Mouse (Mus musculus) cortical plate, adult 2 months (tissue): ENCODE data around the gene Cuta. TPM values are rescaled to one million over a fixed set of nuclear protein-coding genes. Genes with fewer than 3 reads are reported as not detected.

Source experiments
- H3K27ac ChIP-seq: fragments of 200-500 bp; 2 replicates; pipeline ENCODE4 v1.5.1; 2012; ENCODE audit warnings: low read length, control low read depth, inconsistent platforms; ENCODE audit not compliant: insufficient read depth
- H3K4me1 ChIP-seq: fragments of 200-500 bp; 2 replicates; pipeline ENCODE4 v1.6.1; 2011; ENCODE audit warnings: low read length; ENCODE audit not compliant: control insufficient read depth, insufficient read depth
- H3K4me3 ChIP-seq: fragments of 200-500 bp; 2 replicates; pipeline ENCODE4 v1.5.1; 2011; ENCODE audit warnings: mild to moderate bottlenecking, low read length, control low read depth; ENCODE audit not compliant: insufficient read depth
- CTCF ChIP-seq: fragments of 200-500 bp; IDR thresholded peaks from 2 replicates; pipeline ENCODE4 v1.5.1; 2011; ENCODE audit warnings: mild to moderate bottlenecking, control low read depth, low read length; ENCODE audit not compliant: insufficient read depth; ENCODE audit errors: extremely low read depth
- POLR2A ChIP-seq: fragments of 200-500 bp; IDR thresholded peaks from 2 replicates; pipeline ENCODE4 v1.6.1; 2011; ENCODE audit warnings: mild to moderate bottlenecking, low read length, control low read depth; ENCODE audit not compliant: insufficient read depth; ENCODE audit errors: extremely low read depth
- polyA plus RNA-seq: library from polyadenylated mRNA; depleted of rRNA; stranded (reverse); fragments of >200 nt; gene quantifications from 2 replicates; pipeline ENCODE4 v1.2.3, GENCODE M21; 2012

The Cuta gene
- polyA plus RNA-seq, 1 experiment, result 139 TPM

DNA sequence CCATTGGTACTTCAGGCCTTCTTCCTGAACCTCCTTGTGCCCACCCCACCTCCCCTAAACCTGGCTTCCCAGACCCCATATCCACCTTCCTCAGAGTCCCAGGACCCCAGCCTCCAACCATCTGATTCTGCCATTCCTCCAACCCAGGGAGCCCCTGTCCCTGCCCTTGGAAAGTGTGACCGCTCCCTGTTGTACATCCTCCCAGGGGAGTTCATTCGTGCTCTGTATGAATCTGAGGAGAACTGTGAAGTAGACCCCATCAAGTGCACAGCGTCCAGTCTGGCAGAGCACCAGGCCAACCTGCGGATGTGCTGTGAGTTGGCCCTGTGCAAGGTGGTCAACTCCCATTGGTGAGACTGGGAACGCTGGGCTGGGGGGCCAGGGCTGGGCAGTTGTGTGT, 18.5 kb upstream of the Cuta start:
- Histone ChIP-seq H3K27ac (no peak overlapping the region), H3K4me3 (no peak overlapping the region), H3K4me1 (peaks cover 6% of the 10 kb centered on the region)
- TF ChIP-seq CTCF (no peak), POLR2A (no peak)

DNA sequence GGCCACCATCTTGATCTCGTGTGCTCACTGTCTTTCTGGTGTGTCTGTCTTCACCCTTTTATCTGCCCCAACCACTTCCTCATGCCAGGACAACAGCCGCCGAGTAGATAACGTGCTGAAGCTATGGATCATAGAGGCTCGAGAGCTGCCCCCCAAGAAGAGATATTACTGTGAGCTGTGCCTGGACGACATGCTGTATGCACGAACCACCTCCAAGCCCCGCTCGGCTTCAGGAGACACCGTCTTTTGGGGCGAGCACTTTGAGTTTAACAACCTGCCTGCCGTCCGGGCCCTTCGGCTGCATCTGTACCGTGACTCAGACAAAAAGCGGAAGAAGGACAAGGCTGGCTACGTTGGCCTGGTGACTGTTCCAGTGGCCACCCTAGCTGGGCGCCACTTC, 17.5 kb upstream of the Cuta start:
- TF ChIP-seq POLR2A (no peak), CTCF (no peak)
- H3K27ac ChIP-seq, result no peak overlapping the region
- H3K4me3 ChIP-seq, result no peak overlapping the region
- peaks cover 6% of the 10 kb centered on the region for H3K4me1 ChIP-seq

DNA sequence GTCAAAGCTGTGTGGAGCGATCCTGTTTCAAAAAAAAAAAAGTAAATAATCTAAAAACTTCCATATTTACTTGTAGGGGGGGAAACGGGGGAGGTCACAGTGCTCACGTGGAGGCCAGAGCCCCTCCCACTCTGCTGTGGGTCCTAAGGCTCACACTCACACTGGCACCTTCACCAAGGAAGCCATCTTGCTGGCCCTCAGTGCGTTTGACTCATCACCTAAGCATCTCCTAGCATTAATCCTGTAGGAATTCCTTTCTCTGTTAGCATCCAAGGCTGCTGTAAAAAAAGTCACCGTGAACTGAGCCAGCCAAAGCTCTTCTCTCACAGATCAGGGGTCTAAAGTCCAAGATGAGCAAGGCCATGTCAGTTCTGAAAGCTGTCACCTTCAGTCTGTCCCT, 16.9 kb upstream of the Cuta start:
- TF ChIP-seq CTCF (no peak), POLR2A (no peak)
- H3K27ac ChIP-seq, result no peak overlapping the region
- H3K4me1 ChIP-seq, result peaks cover 6% of the 10 kb centered on the region

DNA sequence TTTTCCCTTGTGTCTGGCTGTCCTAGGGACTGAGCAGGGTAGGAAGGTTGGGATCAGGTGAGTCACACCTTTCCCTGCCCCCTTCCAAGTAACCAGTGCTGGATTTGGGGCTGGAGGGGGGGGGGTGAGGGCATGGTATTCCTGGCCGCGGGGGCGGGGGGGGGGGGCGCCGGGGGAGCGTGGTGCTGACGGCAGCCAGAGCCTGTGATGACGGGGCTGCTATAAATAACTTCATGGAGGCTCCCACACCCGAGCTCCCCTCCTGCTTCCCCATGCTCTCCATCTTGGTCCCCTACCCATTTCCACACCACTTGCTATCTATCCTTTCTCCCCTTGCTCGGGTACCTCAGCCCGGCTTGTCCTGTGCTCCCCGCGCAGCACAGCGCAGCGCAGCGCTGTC, 14.4 kb upstream of the Cuta start:
- TF ChIP-seq POLR2A, result no peak
- TF ChIP-seq CTCF, result no peak
- peak overlapping the region; percentile 78; the same call in 1 of the 2 replicates for H3K27ac ChIP-seq
- H3K4me3 ChIP-seq, result peak overlapping the region; percentile 59

More for the DNA sequence above, 16.9 kb upstream of the Cuta start:
- no peak overlapping the region for H3K4me3 ChIP-seq

DNA sequence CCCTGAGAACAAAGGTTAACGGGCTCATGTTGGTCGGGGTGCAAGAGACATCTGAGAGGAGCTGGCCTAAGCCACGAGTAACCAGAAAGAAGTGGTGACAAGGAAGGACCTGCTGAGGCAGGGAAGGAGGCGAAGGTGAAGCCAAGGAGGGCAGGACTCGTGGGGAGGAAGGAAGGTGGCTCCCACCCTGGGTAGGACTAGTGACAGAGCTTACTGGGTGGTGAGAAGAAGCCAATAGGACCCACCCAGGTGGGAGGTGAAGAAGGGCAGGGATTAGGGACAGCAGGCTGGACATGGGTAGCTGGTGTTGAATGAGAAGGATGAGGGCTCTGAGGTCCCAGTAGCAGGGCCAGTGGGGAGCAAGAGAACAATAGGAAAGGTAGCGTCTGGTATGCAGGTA, 13.8 kb upstream of the Cuta start:
- peak overlapping the region; percentile 59 for H3K4me3 ChIP-seq
- H3K4me1 ChIP-seq, result peaks cover 6% of the 10 kb centered on the region
- TF ChIP-seq CTCF, result no peak
- no peak for TF ChIP-seq POLR2A
- H3K27ac ChIP-seq, result peak overlapping the region; percentile 78

More for the DNA sequence above, 14.4 kb upstream of the Cuta start:
- peaks cover 6% of the 10 kb centered on the region for H3K4me1 ChIP-seq

DNA sequence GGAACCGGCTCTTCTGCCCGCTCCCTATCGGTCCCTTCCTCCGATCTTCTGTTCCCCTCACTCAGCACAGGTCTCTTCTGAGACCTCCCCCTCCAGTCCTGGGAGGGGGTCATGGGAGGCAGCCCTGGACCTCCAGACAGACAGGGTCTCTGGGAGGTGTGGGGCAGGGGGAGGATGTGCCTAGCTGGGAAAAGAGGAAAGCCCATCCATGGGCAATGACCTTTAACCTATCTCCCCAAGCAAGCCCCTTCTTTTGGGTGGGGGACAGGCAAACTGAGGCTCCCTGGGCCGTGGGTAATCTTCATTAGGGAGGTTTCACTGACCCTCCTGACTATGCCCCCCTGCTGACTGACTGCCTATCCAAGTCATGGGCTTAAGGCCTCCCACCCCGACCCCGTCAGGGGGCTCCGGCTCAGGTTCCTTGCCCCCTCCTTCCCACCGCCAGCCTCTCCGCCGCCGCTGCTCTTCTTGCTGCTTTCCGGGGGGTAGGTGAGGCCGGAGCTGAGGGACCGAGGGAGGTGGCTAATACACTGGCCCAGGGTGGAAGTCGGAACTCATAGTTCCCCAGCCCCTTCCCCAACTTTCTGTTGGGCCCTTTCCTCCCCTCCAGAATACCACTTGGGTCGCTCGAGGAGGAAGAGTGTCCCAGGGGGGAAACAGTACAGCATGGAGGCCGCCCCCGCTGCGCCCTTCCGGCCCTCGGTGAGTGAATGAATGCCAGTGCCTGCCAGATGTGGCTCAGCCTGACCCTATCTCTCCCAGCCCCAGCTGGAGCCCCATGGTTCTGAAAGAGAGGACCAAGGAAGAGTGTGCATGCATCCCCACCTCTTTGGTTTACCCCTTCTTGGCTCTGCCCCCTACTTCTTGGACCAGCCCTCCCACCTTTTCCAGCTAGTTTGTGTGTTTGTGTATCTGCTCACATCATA, 12.8 kb upstream of the Cuta start:
- H3K4me1 ChIP-seq, result peaks cover 6% of the 10 kb centered on the region
- peak overlapping the region; percentile 78; the same call in 1 of the 2 replicates for H3K27ac ChIP-seq
- TF ChIP-seq POLR2A, result no peak
- TF ChIP-seq CTCF, result no peak
- peak overlapping the region; percentile 59 for H3K4me3 ChIP-seq

DNA sequence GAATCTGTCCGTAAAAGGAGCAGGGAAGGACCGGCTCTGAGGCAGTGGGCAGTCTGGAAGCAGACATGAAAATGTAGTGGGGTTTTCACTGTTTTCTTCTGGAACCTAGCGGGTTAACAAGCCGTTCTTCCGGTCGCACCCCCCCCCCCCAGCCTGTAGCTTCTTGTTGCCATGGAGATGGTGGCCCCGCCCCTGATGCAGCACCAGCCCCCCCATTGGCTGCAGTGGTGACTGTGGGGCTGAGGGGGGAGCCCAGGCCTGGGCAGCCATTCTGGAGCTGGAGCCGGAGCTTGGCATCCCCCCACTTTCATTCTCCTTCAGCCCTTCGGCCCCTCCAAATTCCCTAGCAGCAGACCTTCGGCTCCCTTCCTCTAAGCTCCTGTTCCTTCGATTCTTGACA, 12.0 kb upstream of the Cuta start:
- Histone ChIP-seq H3K27ac (no peak overlapping the region), H3K4me1 (peaks cover 6% of the 10 kb centered on the region), H3K4me3 (peak overlapping the region; percentile 59)
- TF ChIP-seq POLR2A, result peak; percentile 50; the same call in 1 of the 2 replicates
- no peak for TF ChIP-seq CTCF

DNA sequence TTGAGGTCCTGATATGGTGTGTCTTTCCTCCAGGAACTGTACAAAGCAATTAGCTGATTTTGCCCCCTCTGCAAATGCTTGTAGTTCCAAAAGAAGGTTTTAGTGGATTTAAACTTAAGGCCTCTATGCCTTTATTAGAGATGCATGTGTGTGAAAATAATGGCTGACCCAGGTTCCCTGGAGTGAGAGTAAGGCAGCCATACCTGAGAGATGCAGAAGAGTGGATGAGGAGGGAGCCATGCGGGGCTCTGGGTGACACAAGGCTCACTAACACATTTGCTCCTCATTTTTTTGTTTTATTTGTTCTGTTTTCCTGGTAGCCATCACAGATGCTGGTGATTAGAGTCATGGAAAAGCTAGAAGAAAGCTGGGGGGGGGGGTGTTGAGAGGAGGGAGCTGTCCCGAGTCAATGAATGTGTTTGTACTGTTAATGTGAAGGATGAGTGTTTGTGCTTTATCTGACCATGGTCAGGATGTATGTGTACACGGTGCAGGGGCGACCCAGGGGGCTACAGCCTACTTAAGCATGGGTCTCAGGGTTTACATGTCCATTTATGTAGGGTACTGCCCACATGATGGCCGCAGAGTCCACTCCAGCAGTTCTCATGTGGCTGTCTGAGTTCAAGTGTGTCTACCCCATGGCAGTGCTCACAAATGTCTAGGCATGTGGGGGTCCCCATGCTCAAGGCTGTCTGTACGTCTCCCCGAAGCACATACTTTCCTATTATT, 11.4 kb upstream of the Cuta start:
- Histone ChIP-seq H3K4me1 (peaks cover 6% of the 10 kb centered on the region), H3K4me3 (peak overlapping the region; percentile 59), H3K27ac (no peak overlapping the region)
- TF ChIP-seq CTCF (no peak), POLR2A (no peak)

DNA sequence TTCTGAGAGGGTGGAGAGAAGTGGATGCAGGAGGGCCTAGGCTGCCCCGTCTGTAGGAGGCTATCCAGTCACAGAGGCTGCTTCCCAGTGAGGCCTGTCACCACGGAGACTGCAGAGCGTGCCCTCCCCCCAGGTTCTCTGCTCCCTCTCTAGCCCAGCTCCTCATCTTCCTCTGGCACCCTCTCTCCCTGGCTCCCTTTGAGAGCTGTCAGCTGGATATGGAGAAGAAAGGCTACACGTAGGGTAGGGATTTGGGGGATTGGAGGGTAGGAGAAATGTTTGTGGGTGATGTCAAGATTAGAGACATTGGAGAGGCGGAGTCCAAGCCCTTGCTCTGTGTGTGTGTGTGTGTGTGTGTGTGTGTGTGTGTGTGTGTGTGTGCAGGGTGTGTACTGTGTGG, 10.5 kb upstream of the Cuta start:
- TF ChIP-seq POLR2A (peak; percentile 41; the same call in 1 of the 2 replicates), CTCF (no peak)
- Histone ChIP-seq H3K4me1 (peaks cover 14% of the 10 kb centered on the region), H3K4me3 (peak overlapping the region; percentile 59), H3K27ac (0 out of 2 replicates have a peak overlapping the region, but pooled peaks have one; percentile 20)

DNA sequence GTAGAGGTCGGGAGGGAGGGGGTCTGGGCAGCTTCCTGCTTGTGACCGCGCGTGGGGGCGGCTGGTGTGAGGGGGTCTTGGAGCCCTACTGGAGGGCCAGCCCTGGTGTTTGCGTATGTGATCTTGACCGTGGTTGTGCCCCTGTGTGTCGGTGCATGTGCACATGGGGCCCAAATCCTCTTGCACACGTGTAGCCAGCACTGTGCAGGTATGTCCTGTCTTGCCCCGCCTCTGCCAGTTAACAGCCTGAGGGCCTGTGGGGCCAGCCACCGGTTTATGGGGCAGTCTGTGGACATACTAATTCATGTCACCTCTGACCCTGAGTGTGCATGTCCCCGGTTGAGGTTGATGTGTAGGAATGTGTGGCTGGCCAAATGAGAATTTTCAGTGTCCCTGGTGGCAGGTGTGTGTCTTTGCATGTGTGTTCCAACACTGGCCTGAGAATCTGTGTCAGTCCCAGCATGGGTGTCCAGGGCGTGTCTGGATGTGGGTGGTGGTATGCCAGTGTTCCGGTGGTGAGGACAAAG, 9.7 kb upstream of the Cuta start:
- Histone ChIP-seq H3K4me1 (peaks cover 14% of the 10 kb centered on the region), H3K27ac (peak overlapping the region; percentile 20; the same call in 1 of the 2 replicates), H3K4me3 (peak overlapping the region; percentile 59)
- TF ChIP-seq CTCF, result 0 out of 2 replicates have a peak, but pooled peaks have one; percentile 17
- peak; percentile 43 for TF ChIP-seq POLR2A
